Mouse (Mus musculus) right cerebral cortex, postnatal 4 days (tissue): ENCODE measurements around the gene Mrps27.

Experiments used
- DNase-seq: peaks from one replicate; pipeline ENCODE4 v3.0.0-alpha.2; 2022

Gene Mrps27

GRCm38 (mm10) chr13:99352758-99353489, 8.3 kb downstream of the Mrps27 start:
- peak; percentile 87 for DNase-seq

- no peak for DNase-seq
Observed at GRCm38 (mm10) chr13:99353490-99353851, 8.9 kb downstream of the Mrps27 start.

- DNase-seq = no peak
Observed at GRCm38 (mm10) chr13:99355072-99355471, 10.5 kb downstream of the Mrps27 start.

DNA sequence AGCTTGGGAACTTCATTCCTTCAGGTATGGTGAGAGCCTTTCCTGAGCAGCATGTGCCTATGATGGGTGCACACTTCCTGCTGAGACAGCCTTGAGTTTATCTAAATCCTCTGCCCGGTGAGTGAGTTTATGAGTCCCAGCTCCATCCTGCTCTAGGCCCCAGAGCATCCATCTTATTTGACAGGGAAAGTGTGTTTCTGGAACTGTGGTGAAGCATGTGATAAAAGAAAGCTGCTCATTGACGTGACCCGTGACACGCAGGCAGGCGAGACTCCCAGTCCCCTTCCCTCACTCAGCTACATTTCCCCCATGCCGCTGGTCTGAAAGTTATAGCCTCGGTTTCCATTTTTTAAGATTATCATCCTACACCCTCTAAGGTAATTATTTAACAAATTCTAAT, 11.3 kb downstream of the Mrps27 start:
- DNase-seq = no peak

GRCm38 (mm10) chr13:99356428-99357265, 12.1 kb downstream of the Mrps27 start:
- no peak for DNase-seq

DNA sequence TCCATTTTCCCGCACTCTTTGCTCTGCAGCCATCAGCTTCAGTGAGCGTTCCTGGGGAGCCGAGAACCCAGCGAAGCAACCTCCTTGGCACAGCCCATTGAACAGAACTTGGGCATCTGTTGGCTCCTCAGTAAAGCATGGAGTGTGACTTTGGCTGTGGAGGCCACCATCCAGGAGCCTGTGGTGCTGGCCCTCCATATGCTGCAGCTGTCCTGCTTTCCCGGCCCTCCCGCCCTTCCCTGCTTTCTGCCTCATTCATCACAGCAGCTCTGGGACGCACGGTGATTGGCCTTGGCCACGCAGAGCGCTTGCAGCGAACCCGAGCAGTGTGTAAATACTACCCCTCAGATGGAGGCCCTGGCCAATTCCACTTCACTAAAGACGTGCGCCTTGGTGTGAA, 14.3 kb downstream of the Mrps27 start:
- no peak for DNase-seq

GRCm38 (mm10) chr13:99363866-99364265, 19.3 kb downstream of the Mrps27 start:
- DNase-seq = no peak

- DNase-seq = no peak
Observed at GRCm38 (mm10) chr13:99366422-99367175, 22.0 kb downstream of the Mrps27 start.

- no peak for DNase-seq
Observed at GRCm38 (mm10) chr13:99367554-99368174, 23.1 kb downstream of the Mrps27 start.

DNA sequence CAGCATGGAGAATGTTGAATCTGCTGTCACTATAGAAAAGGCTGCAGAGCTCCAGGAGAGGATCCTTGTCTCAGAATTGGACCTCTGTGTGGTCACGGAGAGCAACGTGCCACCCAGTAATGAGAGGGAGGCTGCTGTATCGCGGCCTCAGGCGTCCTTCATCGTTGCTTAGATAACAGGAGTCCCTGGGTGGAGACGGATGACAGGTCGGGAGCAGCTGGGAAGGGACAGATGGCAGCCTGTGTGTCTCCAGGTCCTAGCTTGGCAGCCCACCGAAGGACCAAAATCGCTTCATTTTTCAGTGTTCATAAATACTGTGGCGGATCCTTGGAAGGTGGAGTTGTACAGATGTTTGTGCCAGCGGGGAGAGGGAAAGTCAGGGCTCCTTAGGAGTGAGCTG, 24.5 kb downstream of the Mrps27 start:
- DNase-seq = no peak

DNA sequence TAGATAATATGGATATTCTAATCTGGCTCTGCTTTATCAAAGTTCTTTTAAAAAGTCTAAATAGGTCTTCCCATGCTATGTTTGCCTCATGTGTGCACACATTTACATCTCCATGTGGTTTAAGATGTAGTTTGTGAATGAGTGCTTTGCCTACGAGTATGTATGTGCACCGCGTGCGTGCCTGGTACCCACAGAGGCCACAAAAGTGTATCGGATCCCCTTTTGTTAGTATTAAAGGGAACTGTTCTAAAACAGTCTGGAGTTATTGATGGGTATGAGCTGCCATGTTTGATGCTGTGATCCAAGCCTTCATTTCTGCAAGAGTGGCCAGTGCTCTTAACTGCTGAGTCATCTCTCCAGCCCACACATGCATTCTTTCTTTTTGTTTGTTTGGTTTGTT, 26.7 kb downstream of the Mrps27 start:
- no peak for DNase-seq

DNA sequence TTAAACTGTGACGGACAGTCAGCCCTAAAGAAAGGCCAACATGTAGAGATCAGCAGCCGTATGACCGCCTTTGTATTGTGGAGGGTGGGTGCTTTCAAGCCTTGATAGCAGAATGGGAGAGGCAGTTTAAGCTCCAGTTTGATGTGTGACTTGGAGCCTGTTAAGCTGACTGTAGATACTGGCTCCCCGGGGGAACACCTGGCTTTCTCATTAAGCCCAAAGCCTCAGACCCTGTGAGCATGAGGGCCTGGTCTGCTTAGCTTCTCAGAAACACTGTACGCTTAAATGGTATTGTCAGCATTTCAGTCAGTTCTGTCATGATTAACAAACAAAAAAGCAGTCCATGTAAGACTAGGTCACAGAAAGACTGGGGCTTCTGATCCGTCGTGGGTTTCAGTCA, 29.1 kb downstream of the Mrps27 start:
- DNase-seq = no peak

- no peak for DNase-seq
Observed at GRCm38 (mm10) chr13:99374191-99374590, 29.6 kb downstream of the Mrps27 start.

GRCm38 (mm10) chr13:99375550-99375949, 31.0 kb downstream of the Mrps27 start:
- DNase-seq = peak; percentile 86

DNA sequence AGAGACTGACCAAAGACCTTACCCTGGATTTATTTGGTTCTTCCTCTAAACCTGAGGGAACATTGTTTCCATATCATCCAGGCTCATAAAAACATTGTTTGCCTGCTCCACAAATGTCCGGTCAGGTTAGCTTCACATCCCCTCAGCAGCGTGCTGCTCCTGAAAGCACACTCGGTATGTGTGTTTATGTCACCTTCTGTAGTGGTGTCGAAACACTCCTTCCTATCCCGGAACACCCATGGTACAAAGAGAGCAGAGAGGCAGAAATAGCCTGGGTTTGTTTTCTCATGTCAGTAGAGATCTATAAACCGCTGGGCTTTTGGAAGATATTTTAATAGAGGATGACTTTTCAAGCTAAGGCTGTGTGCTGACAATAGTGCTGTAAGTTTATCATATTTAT, 32.5 kb downstream of the Mrps27 start:
- DNase-seq = no peak

DNA sequence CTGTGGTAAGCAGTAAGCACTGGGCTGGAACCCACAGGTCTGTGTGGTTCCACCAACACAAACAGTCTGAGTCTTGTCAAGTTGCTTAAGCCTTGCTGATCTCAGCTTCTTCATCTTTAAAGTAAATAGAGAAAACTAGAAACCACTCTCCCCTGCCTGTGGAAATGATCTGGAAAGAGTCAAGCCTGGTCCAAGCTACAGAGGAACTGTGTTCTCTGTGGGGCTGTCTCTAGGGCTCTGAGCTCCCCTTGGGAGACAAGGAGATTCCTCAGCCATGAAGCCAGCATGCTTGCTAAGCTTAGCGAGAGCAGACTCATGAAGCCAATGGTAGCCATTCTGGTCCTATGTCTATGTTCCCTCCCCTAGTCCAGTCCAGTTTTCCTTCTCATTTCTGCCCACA, 33.6 kb downstream of the Mrps27 start:
- no peak for DNase-seq

DNA sequence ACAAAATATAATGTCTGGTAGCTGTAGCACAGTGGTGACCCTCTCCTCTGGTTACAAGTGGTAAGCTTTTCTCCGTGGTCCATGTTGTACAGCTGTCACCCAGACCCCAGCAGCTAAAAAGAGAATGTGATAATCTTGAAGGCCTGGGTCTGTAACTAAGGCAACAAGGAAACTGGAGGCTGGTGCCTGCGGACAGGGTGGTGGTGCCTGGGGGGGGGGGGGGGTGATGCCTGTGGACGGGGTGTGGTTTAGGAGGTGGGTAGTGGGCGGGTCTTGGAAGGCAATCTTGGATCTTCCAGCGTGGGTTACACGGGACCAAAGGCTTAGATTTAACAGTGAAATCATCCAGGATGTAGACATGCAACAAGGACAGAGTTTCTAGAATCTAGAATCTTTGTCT, 37.8 kb downstream of the Mrps27 start:
- DNase-seq = no peak

- no peak for DNase-seq
Observed at GRCm38 (mm10) chr13:99384555-99385203, 40.1 kb downstream of the Mrps27 start.

DNA sequence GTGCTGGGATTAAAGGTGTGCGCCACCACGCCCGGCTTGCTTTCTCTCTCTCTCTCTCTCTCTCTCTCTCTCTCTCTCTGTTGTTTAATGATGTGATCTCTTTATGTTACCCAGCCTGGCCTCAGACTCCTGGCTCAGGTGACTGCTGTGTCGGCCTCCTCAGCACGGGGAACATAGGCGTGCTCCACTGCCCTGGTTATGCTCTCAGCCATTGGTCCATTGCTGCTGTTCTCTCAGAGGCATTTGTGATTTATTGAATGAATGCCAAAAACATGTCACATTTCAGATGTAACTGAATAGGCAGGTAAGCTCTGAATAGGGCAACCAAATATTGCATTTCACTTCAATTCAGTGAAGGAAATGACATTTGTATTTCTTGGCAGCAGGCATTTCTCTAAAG, 41.3 kb downstream of the Mrps27 start:
- no peak for DNase-seq

GRCm38 (mm10) chr13:99386341-99386740, 41.8 kb downstream of the Mrps27 start:
- DNase-seq = no peak

DNA sequence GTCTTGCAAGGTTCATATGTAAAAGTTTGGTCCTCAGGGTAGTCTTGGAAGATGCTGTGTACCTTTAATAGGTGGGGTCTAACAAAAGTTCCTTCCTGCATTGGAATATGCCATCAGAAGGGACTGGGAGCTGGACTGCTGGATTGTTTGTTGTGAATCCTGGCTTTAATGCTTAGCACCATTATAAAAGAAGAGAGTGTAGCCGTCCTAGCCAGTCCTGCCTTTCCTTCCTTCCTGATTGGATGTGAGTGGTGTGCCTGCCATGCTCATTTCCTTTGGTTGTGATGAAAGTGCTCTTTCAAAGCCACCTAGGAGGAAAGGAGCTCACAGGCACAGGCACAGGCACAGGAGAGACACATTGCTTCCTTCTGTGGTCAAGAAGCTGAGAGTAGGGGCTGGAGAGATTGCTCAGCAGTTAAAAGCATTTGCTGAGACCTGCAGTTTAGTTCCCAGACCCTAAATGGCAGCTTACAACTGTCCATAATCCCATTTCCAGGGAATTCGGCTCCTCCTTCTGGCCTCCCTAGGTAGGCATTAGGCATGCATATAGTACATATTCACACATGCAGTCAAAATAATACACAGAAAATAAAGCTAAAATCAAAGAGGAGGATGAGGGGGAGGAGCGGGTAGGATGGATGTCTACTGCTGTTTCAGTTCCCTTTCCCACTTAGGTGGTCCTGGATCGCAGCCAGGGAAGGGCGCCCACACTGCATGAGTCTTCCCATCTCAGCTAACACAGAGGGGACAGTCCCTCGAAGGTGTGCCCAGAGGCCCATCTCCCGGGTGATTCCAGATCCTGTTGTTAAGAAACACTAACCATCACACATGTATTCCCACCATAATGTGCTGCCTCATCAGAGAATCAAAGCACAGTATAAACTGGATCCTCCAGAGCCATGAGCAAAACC, 43.6 kb downstream of the Mrps27 start:
- no peak for DNase-seq

GRCm38 (mm10) chr13:99391417-99391816, 46.8 kb downstream of the Mrps27 start:
- peak; percentile 20 for DNase-seq
